Mouse (Mus musculus) cortical plate, adult 2 months (tissue): ENCODE measurements around the gene Yaf2.

Source experiments
- CTCF ChIP-seq: fragments of 200-500 bp; IDR thresholded peaks from 2 replicates; pipeline ENCODE4 v1.5.1; 2011; ENCODE audit warnings: mild to moderate bottlenecking, control low read depth, low read length; ENCODE audit not compliant: insufficient read depth; ENCODE audit errors: extremely low read depth
- POLR2A ChIP-seq: fragments of 200-500 bp; IDR thresholded peaks from 2 replicates; pipeline ENCODE4 v1.6.1; 2011; ENCODE audit warnings: mild to moderate bottlenecking, low read length, control low read depth; ENCODE audit not compliant: insufficient read depth; ENCODE audit errors: extremely low read depth

- TF ChIP-seq POLR2A (no peak), CTCF (no peak)
Measured at GRCm38 (mm10) chr15:93379177-93379576, 42.4 kb upstream of the Yaf2 start.
